Mouse (Mus musculus) heart, embryonic 16.5 days (tissue): ENCODE results near the gene Zbed4. TPM values are rescaled to one million over a fixed set of nuclear protein-coding genes. Genes with fewer than 3 reads are reported as not detected.
"Not testable (repeated sequence)": the region's sequence is repeated elsewhere in the genome, so short reads cannot be mapped to it uniquely, and the experiment has no call there.

ENCODE experiments used
- ATAC-seq: fragments of 200-750 bp; cut with Nextera tagmentation; replicated peaks from 2 replicates; pipeline ENCODE4 v1.8.0; 2017; ENCODE audit warnings: moderate number of reproducible peaks; ENCODE audit not compliant: insufficient read depth, low FRiP score; ENCODE audit errors: extremely low read depth
- H3K27ac ChIP-seq: fragments of 300-500 bp; sonication (generic); 2 replicates; pipeline ENCODE4 v1.5.1; 2014; ENCODE audit warnings: mild to moderate bottlenecking, low read length, control low read depth, moderate library complexity
- H3K27me3 ChIP-seq: fragments of 300-500 bp; sonication (generic); 2 replicates; pipeline ENCODE4 v1.6.1; 2014; ENCODE audit warnings: low read length, mixed read lengths; ENCODE audit not compliant: control insufficient read depth, insufficient read depth
- H3K36me3 ChIP-seq: fragments of 300-500 bp; sonication (generic); 2 replicates; pipeline ENCODE4 v1.6.1; 2014; ENCODE audit not compliant: control insufficient read depth, insufficient read depth
- H3K4me1 ChIP-seq: fragments of 300-500 bp; sonication (generic); 2 replicates; pipeline ENCODE4 v1.6.1; 2014; ENCODE audit warnings: low read length, mixed read lengths; ENCODE audit not compliant: control insufficient read depth, insufficient read depth
- H3K4me2 ChIP-seq: fragments of 300-500 bp; sonication (generic); 2 replicates; pipeline ENCODE4 v1.6.1; 2014; ENCODE audit warnings: low read depth, mild to moderate bottlenecking, control low read depth, low read length
- H3K4me3 ChIP-seq: fragments of 300-500 bp; sonication (generic); 2 replicates; pipeline ENCODE4 v1.5.1; 2014; ENCODE audit warnings: mild to moderate bottlenecking, control low read depth, low read length
- H3K9ac ChIP-seq: fragments of 300-500 bp; sonication (generic); 2 replicates; pipeline ENCODE4 v1.6.1; 2014; ENCODE audit warnings: low read length, control low read depth
- H3K9me3 ChIP-seq: fragments of 300-500 bp; sonication (generic); replicated peaks from 2 replicates; pipeline ENCODE4 v1.6.1; 2016; ENCODE audit warnings: low read length; ENCODE audit not compliant: control insufficient read depth
- WGBS: fragments of 180-500 bp; shearing (Covaris S2); extraction: QIAGEN DNeasy Blood & Tissue Kit; methylation state at CpG from one replicate; pipeline ENCODE4 v1.1.7; 2014; 5-methylcytosine and 5-hydroxymethylcytosine counted together
- polyA plus RNA-seq: library from polyadenylated mRNA; unstranded; fragments of >200 nt; fragmentation: Nextera tagmentation; extraction: Ambion mirVana; gene quantifications from 2 replicates; pipeline ENCODE4 v1.2.1, GENCODE M21; 2015

Gene Zbed4
- polyA plus RNA-seq, 1 experiment from 2014 or later = 14.1 TPM

DNA sequence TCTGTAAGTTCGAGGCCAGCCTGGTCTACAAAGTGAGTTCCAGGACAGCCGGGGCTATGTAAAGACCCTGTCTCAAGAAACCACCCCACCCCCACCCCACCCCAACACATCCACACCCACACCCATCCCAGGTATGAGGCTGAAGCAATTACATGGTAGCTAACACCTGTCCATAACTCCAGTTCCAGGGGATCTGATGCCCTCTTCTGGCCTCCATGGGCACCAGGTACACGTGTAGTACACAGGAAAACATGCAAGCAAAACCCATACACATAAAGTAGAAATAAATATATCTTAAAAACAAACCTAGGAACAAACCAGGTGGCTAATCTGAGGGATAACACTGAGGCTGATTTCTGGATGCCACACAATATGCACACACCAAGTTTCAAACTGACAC, 61.8 kb downstream of the Zbed4 start:
- Histone ChIP-seq H3K9ac (no peak overlapping the region), H3K27ac (no peak overlapping the region), H3K27me3 (no peaks in the 10 kb centered on the region), H3K4me2 (no peak overlapping the region), H3K9me3 (no peaks in the 10 kb centered on the region), H3K4me1 (peaks cover under 1% of the 10 kb centered on the region; the same call in 1 of the 2 replicates), H3K36me3 (peaks cover 18% of the 10 kb centered on the region), H3K4me3 (no peak overlapping the region)
- WGBS = 84% methylated on average over 3 of the region's 3 CpGs
- ATAC-seq = no peak

DNA sequence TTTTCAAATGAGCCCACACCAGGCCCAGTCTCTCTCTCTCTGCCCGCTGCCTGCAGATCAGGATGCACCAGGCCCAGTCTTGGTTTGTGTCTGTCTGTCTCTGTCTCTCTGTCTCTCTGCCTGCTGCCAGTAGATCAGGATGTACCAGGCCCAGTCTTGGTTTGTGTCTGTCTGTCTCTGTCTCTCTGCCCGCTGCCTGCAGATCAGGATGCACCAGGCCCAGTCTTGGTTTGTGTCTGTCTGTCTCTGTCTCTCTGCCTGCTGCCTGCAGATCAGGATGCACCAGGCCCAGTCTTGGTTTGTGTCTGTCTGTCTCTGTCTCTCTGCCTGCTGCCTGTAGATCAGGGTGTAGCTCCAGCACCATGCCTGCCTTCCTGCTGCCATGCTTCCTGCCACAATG, 62.4 kb downstream of the Zbed4 start:
- WGBS = 89% methylated on average over 2 of the region's 2 CpGs
- not testable (repeated sequence) for H3K27ac ChIP-seq, H3K4me1 ChIP-seq, H3K9me3 ChIP-seq, H3K9ac ChIP-seq, H3K4me2 ChIP-seq, H3K27me3 ChIP-seq, ATAC-seq, H3K4me3 ChIP-seq
- H3K36me3 ChIP-seq = peaks cover 18% of the 10 kb centered on the region

DNA sequence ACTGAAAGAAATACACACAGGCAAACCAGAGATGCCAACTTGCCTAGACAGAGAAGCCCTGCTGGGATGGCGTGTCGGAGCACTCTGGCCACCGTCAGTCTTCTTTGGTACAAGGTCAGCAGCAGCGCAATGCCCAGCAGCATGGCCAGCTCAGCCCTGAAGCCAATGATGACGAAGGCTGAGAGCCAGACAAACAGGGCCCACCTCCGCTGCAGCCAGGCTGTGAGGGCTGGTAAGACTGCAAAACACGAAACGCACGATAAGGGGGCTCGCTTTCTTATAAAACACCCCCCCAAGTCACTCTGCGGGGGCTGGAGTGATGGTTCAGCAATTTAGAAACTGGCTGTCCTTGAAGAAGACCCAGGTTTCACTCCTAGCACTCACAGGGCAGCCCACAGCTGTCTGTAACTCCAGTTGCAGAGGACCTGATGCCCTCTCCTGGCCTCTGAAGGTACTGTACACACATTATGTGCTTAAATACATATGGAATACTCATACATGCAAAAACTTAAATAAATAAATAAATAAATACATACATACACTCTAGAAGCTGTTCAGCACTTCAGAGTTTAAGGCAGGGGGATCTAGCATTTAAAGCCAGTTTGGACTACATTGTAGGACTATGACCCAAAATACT, 63.1 kb downstream of the Zbed4 start:
- H3K4me3 ChIP-seq = no peak overlapping the region
- H3K36me3 ChIP-seq = peaks cover 16% of the 10 kb centered on the region
- H3K4me1 ChIP-seq = peaks cover 4% of the 10 kb centered on the region; the same call in 1 of the 2 replicates
- no peak overlapping the region for H3K27ac ChIP-seq
- no peak overlapping the region for H3K9ac ChIP-seq
- H3K4me2 ChIP-seq = no peak overlapping the region
- H3K27me3 ChIP-seq = no peaks in the 10 kb centered on the region
- no peak for ATAC-seq
- 95% methylated on average over 11 of the region's 11 CpGs for WGBS
- no peaks in the 10 kb centered on the region for H3K9me3 ChIP-seq

DNA sequence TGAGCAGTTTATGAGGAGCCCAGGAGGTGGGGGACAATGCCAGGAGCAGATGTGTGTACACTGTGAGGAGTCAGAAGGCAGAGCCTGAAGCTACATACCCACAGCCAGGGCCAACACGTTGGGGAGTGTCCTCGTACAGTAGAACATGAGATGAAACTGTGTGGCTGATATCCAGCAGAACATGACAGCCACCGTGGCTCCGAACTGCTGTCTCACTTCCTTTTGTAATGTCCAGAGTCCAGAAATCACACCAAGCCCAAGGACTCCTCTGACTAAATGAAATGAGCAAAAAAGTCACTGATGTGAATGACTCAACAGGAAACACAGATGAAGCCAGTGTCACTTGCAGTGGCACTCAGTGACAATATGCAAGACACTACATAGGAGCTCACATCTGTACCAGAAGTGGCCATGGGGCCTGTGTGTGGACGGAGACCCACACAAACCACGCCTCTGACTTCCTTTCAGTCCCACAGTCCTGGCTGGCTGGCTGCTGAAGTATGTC, 63.8 kb downstream of the Zbed4 start:
- Histone ChIP-seq H3K27ac (no peak overlapping the region), H3K4me3 (no peak overlapping the region), H3K36me3 (peaks cover 16% of the 10 kb centered on the region), H3K4me2 (no peak overlapping the region), H3K9ac (no peak overlapping the region), H3K9me3 (no peaks in the 10 kb centered on the region), H3K4me1 (peaks cover 6% of the 10 kb centered on the region), H3K27me3 (no peaks in the 10 kb centered on the region)
- WGBS = 86% methylated on average over 6 of the region's 6 CpGs
- ATAC-seq = no peak

DNA sequence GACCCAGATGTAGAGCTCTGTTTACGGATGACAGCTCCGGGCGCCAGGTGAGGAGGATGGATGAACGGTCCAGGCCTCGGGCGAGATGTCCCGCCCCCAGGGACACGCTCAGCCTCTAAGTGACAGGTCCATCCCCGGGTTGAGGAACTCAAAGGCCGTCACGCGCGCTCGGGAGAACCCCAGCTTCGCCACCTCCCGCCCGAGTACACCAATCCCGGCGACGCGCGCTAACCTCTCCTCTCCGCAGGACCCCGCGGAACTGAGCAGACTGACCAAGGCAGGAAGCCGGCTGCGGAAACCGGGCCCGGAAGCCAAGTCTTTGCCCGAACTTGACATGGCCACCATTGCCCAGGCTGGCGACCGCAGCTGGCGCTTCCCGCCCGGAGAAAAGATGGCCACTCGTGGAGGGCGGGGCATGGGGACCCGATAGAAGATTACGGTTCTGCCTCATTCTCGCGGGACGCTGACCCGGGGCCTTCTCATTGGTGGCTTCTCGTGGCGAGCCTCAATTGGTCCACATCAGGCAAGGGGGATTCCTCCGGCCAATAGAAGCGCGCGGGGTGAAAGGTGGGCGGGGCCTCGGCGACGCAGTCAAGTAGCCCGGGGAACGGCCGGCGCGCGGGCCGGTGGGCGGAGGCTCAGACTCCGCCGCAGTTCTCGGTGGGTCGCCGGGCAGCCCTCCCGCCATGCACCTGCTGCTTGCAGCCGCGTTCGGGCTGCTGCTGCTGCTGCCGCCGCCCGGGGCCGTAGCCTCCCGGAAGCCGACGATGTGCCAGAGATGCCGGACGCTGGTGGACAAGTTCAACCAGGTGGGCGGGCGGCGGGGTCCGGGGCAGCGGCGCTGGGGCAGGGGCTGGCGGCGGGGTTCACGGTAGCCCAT, 67.8 kb downstream of the Zbed4 start, which contains the start of the genes Alg12 and Creld2:
TSS of gene Alg12 (minus strand) at position 293 of the 880 bp plus-strand sequence.
TSS of gene Creld2 (plus strand) at position 621 of the 880 bp plus-strand sequence.
- peak within 1 kb of the TSS; percentile 79 for H3K27ac ChIP-seq
- ATAC-seq = peak; percentile 98
- peak within 1 kb of the TSS; percentile 96 for H3K4me3 ChIP-seq
- H3K9me3 ChIP-seq = no peaks in the 10 kb centered on the region
- peaks cover 29% of the 10 kb centered on the region for H3K36me3 ChIP-seq
- peak within 1 kb of the TSS; percentile 84 for H3K4me2 ChIP-seq
- peaks cover 12% of the 10 kb centered on the region for H3K4me1 ChIP-seq
- under 1% methylated on average over 88 of the region's 88 CpGs for WGBS
- H3K27me3 ChIP-seq = no peaks in the 10 kb centered on the region
- H3K9ac ChIP-seq = peak within 1 kb of the TSS; percentile 92

DNA sequence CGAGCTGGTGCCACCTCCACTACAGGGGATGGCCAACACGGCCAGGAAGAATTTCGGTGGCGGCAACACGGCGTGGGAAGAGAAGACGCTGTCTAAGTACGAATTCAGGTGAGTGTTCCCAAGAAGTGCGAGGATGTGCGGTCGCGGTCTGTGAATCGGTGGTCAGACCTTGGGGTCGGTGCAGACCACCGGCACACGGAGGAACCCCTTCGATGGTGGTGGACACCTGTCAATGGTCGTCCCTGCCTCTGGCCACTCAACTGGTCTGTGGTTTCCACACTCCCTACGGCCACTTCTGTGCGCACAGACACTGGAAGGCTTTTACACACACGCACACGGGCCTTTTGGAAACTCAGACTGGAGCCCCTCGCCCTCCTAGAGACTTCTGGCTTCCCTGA, 68.4 kb downstream of the Zbed4 start:
- H3K4me1 ChIP-seq = peaks cover 12% of the 10 kb centered on the region
- WGBS = under 1% methylated on average over 23 of the region's 23 CpGs
- peak overlapping the region; percentile 70 for H3K4me2 ChIP-seq
- ATAC-seq = no peak
- H3K9ac ChIP-seq = peak overlapping the region; percentile 90
- peak overlapping the region; percentile 96 for H3K4me3 ChIP-seq
- H3K9me3 ChIP-seq = no peaks in the 10 kb centered on the region
- H3K36me3 ChIP-seq = peaks cover 28% of the 10 kb centered on the region
- H3K27me3 ChIP-seq = no peaks in the 10 kb centered on the region
- H3K27ac ChIP-seq = peak overlapping the region; percentile 12; the same call in 1 of the 2 replicates

DNA sequence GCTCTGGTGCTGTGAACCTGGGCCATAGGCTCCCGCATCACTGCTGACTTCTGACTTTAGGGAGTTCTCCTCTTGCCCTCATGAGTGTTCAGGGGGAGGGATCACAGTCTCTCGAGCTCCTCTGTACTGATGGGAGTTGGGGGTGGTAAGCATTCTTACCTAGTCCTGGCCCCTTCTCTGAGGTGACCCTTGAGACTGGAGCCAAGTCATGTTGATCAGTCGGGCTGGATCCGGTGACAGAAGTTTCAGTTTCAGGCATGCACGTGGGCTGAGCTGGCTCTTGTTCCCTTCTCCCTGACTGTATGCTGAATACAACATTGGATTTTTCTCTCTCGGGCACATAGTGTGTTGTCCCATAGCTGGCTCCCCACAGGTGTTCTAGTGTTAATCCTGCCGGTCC, 69.9 kb downstream of the Zbed4 start:
- no peak for ATAC-seq
- Histone ChIP-seq H3K4me3 (no peak overlapping the region), H3K36me3 (peaks cover 33% of the 10 kb centered on the region)

DNA sequence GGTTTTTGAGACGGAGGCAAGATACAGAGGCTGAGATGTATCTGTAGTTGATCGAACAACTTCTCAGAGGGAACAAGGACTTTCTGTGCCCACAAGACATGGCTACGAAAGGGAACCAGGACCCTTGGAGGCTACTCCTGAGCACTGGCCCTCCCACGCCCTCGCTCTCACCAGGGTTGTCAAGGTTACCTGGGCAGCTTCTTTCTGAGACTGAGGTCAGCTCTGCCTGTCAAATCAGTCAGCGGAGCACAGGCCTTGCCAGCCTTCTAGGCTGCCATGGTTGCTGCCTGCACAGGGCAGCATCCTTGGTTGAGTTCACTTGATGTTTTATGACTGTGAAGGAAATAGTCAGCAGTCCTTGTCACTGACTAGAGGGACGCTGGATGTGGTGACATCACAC, 71.1 kb downstream of the Zbed4 start:
- H3K4me1 ChIP-seq = peaks cover 12% of the 10 kb centered on the region
- H3K27ac ChIP-seq = no peak overlapping the region
- peaks cover 36% of the 10 kb centered on the region for H3K36me3 ChIP-seq
- H3K9ac ChIP-seq = peak overlapping the region; percentile 16; the same call in 1 of the 2 replicates
- H3K4me3 ChIP-seq = no peak overlapping the region
- no peaks in the 10 kb centered on the region for H3K9me3 ChIP-seq
- no peak overlapping the region for H3K4me2 ChIP-seq
- no peaks in the 10 kb centered on the region for H3K27me3 ChIP-seq
- ATAC-seq = no peak
- WGBS = 88% methylated on average over 7 of the region's 7 CpGs

More for the DNA sequence above, 69.9 kb downstream of the Zbed4 start:
- H3K9me3 ChIP-seq = no peaks in the 10 kb centered on the region
- no peak overlapping the region for H3K4me2 ChIP-seq
- WGBS = 74% methylated on average over 7 of the region's 7 CpGs
- H3K27me3 ChIP-seq = no peaks in the 10 kb centered on the region
- H3K4me1 ChIP-seq = peaks cover 12% of the 10 kb centered on the region
- no peak overlapping the region for H3K27ac ChIP-seq
- no peak overlapping the region for H3K9ac ChIP-seq

DNA sequence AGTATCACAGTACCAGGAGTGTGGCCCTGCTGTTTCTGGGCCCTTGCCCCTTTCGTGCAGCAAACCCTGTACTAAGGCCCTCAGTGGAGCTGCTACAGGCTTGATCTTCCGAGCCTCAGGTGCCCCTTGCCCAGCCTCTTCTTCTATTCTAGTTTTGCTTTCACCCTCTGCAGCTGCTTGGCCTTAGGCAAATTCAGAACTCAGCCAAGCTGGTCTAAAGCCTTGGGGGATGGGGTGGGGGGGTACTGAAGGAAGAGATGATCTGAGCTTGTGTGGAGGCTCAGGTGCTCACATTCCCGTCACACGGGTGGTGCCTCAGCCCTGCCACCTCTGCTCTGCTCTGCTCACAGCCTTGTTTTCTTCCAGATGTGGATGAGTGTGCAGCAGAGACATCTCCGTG, 71.9 kb downstream of the Zbed4 start:
- H3K27ac ChIP-seq = no peak overlapping the region
- H3K36me3 ChIP-seq = peaks cover 36% of the 10 kb centered on the region
- WGBS = 91% methylated on average over 5 of the region's 5 CpGs
- no peaks in the 10 kb centered on the region for H3K9me3 ChIP-seq
- H3K4me1 ChIP-seq = peaks cover 11% of the 10 kb centered on the region
- no peaks in the 10 kb centered on the region for H3K27me3 ChIP-seq
- no peak overlapping the region for H3K4me2 ChIP-seq
- no peak overlapping the region for H3K9ac ChIP-seq
- ATAC-seq = no peak
- no peak overlapping the region for H3K4me3 ChIP-seq
